Mouse (Mus musculus) heart, embryonic 13.5 days (tissue): ENCODE data around the gene Haao. TPM values are rescaled to one million over a fixed set of nuclear protein-coding genes. Genes with fewer than 3 reads are reported as not detected.
A peak's percentile ranks its signal among the peaks of the same experiment; 100 is the strongest.

Source experiments
- ATAC-seq: fragments of 200-750 bp; cut with Nextera tagmentation; 2 replicates; pipeline ENCODE4 v1.8.0; 2017; ENCODE audit warnings: moderate TSS enrichment; ENCODE audit not compliant: insufficient number of reproducible peaks, low FRiP score, low TSS enrichment; ENCODE audit errors: extremely low read depth
- H3K27ac ChIP-seq: fragments of 300-500 bp; sonication (generic); replicated peaks from 2 replicates; pipeline ENCODE4 v1.5.1; 2015; ENCODE audit warnings: moderate library complexity, mild to moderate bottlenecking, inconsistent platforms
- H3K27me3 ChIP-seq: fragments of 300-500 bp; sonication (generic); replicated peaks from 2 replicates; pipeline ENCODE4 v1.6.1; 2015; ENCODE audit warnings: mild to moderate bottlenecking, inconsistent platforms
- H3K36me3 ChIP-seq: fragments of 300-500 bp; sonication (generic); 2 replicates; pipeline ENCODE4 v1.6.1; 2015; ENCODE audit warnings: mild to moderate bottlenecking, inconsistent platforms
- H3K4me1 ChIP-seq: fragments of 300-500 bp; sonication (generic); 2 replicates; pipeline ENCODE4 v1.6.1; 2015; ENCODE audit warnings: inconsistent platforms
- H3K4me2 ChIP-seq: fragments of 300-500 bp; sonication (generic); 2 replicates; pipeline ENCODE4 v1.6.1; 2015; ENCODE audit warnings: inconsistent platforms, mild to moderate bottlenecking, moderate library complexity
- H3K4me3 ChIP-seq: fragments of 300-500 bp; sonication (generic); 2 replicates; pipeline ENCODE4 v1.5.1; 2015; ENCODE audit warnings: moderate library complexity, mild to moderate bottlenecking, inconsistent platforms
- H3K9ac ChIP-seq: fragments of 300-500 bp; sonication (generic); 2 replicates; pipeline ENCODE4 v1.6.1; 2015; ENCODE audit warnings: inconsistent platforms, mild to moderate bottlenecking, moderate library complexity
- H3K9me3 ChIP-seq: fragments of 300-500 bp; sonication (generic); 2 replicates; pipeline ENCODE4 v1.6.1; 2016; ENCODE audit warnings: inconsistent platforms
- WGBS: fragments of 180-500 bp; shearing (Covaris S2); methylation state at CpG from one replicate; pipeline ENCODE4 v1.1.7; 2015; ENCODE audit warnings: mixed read lengths; 5-methylcytosine and 5-hydroxymethylcytosine counted together
- polyA plus RNA-seq: library from polyadenylated mRNA; unstranded; fragments of >200 nt; fragmentation: Nextera tagmentation; extraction: Ambion mirVana; gene quantifications from 2 replicates; pipeline ENCODE4 v1.2.1, GENCODE M21; 2015

Haao gene
- polyA plus RNA-seq, 1 experiment from 2014 or later = 0.19 TPM

DNA sequence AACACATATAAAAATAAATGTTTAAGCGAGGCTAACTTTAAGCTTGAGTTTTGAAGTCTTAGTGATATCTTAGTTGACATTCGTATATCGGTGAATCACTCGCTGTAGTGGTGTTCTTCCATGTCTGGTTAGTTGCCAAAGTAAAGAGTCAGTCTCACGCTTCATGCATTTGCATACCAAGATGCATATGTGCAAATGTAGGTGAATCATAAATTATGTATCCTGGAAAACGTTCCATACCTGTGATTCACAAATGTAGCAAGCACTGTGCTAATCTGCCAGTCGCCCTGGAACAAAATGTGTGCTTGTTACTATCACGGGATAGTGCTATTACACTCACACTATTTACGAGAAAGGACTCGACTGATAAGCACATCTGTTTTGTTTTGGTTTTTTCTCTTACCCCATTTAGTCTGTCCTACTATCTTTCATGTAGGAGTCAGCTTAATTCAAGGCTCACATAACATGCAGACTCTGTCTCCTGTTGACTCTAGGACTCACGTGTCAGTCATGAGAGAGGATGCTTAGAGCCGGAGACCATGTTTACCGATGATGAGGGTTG, 37.3 kb upstream of the Haao start:
- no peaks in the 10 kb centered on the region for H3K36me3 ChIP-seq
- H3K4me1 ChIP-seq = peaks cover 2% of the 10 kb centered on the region
- H3K9ac ChIP-seq = no peak overlapping the region
- no peak overlapping the region for H3K4me3 ChIP-seq
- ATAC-seq = no peak
- H3K27ac ChIP-seq = no peak overlapping the region
- WGBS = 69% methylated on average over 13 of the region's 13 CpGs
- no peak overlapping the region for H3K4me2 ChIP-seq
- H3K9me3 ChIP-seq = no peaks in the 10 kb centered on the region
- H3K27me3 ChIP-seq = no peaks in the 10 kb centered on the region

DNA sequence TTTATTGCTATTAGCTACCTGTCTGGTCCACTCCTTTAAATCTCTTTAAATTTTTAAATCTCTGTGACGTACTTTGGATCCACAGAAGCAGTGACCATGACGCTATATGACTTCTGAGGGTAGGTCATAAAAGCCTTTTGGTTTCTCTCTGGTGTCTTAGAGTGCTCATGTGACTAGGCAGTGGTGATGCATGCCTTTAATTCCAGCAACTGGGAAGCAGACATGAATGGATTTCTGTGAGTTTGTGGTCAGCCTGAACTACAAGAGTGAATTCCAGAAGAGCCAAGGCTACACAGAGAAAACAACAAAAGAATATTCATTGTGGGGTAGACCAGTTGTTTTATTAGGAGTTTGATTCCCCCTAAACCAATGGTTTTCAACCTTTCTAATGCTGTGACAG, 35.0 kb upstream of the Haao start:
- Histone ChIP-seq H3K4me1 (no peaks in the 10 kb centered on the region), H3K4me3 (no peak overlapping the region), H3K9ac (no peak overlapping the region), H3K4me2 (no peak overlapping the region), H3K36me3 (no peaks in the 10 kb centered on the region), H3K9me3 (no peaks in the 10 kb centered on the region), H3K27me3 (no peaks in the 10 kb centered on the region), H3K27ac (no peak overlapping the region)
- WGBS = 82% methylated on average over 2 of the region's 2 CpGs
- ATAC-seq = no peak

DNA sequence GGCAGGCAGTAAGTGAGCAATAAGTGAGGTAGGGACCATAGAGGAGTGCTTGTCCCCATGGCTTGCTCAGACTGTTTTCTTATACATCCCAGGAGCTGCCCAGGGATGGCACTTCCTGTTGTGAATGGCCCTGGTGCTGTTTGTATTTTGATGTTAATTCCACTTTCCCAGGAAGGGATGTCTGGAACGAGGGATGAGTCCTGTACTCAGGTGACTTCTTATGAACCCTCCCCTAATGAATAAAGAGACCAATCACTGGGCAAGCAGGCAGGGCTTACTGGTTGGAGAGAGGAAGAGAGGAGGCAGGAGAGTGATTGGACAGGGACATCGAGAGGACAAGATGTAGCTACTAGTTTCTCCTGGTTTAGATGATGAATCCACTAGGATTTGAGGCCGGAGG, 33.3 kb upstream of the Haao start:
- H3K9ac ChIP-seq = no peak overlapping the region
- H3K4me3 ChIP-seq = no peak overlapping the region
- no peak for ATAC-seq
- H3K27me3 ChIP-seq = no peaks in the 10 kb centered on the region
- H3K36me3 ChIP-seq = no peaks in the 10 kb centered on the region
- H3K9me3 ChIP-seq = no peaks in the 10 kb centered on the region
- H3K27ac ChIP-seq = no peak overlapping the region
- WGBS = 72% methylated on average over 3 of the region's 3 CpGs
- H3K4me1 ChIP-seq = no peaks in the 10 kb centered on the region
- no peak overlapping the region for H3K4me2 ChIP-seq

DNA sequence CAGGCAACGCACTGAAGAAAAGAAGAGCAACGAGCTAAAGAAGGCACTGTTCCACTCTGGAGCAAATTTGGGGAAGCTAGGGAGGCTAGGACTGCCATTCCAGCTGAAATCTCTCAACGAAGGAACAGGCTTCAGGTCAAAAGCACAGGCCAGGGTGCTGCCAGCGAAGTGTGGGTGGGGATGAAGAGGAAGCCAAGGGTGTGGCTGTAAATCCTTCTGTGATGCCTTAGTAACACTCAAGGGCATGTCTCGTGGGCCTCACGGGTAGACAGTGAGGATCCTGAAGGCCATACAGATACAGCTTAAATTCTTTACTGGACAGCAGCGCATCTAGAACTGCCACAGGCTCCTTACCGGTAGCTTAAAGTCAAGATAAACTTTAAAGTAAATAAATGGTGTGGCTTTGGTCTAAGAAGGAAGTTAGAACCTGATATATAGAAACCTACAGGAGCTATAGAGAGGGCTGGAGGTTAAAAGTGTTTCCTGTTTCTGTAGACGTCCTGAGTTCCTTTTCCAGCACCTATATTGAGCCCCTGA, 32.5 kb upstream of the Haao start:
- H3K36me3 ChIP-seq = no peaks in the 10 kb centered on the region
- H3K4me2 ChIP-seq = no peak overlapping the region
- 63% methylated on average over 9 of the region's 9 CpGs for WGBS
- H3K9ac ChIP-seq = no peak overlapping the region
- H3K27me3 ChIP-seq = no peaks in the 10 kb centered on the region
- ATAC-seq = no peak
- H3K27ac ChIP-seq = no peak overlapping the region
- no peak overlapping the region for H3K4me3 ChIP-seq
- H3K4me1 ChIP-seq = no peaks in the 10 kb centered on the region
- H3K9me3 ChIP-seq = no peaks in the 10 kb centered on the region

DNA sequence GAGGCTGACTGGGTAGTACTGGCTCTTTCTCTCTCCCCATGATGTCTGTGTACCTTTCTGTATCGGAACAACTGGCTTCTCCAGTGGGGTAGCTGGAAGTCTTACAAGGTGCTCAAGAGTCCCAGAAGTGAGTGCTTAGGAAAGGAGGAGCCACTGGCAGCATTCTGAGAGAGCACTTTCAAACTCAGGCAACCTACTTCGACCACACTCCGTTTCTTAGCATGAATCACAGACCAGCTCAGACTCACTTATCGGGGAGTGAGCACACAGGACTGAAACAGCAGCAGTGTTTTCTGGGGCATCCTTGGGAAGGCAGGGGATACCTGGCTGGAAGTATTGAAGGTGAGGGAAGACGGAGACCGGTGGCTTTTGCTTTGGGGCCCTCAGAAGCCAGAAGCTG, 31.9 kb upstream of the Haao start:
- Histone ChIP-seq H3K4me2 (no peak overlapping the region), H3K36me3 (no peaks in the 10 kb centered on the region), H3K27me3 (no peaks in the 10 kb centered on the region), H3K27ac (no peak overlapping the region), H3K4me3 (no peak overlapping the region), H3K9ac (no peak overlapping the region), H3K4me1 (no peaks in the 10 kb centered on the region), H3K9me3 (no peaks in the 10 kb centered on the region)
- no peak for ATAC-seq
- 85% methylated on average over 6 of the region's 6 CpGs for WGBS

DNA sequence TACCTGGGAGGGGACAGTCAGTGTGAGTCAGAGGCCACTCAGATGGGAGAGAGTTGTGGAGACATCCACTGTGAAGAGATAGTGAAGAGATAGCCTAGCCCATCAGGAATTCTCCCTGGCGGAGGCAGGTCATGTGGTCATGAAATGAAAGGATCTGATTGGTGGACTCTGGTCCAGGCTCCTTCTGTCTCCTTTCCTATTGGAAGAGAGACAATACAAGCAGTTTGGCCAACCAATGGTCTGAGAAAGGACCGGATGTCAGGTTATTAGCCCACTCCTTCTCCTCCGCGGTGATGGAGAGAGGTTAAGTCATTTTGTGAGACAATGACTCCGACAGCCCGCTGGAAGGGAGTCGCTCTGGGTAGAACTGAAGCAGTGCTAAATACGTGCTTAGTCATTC, 26.8 kb upstream of the Haao start:
- Histone ChIP-seq H3K9me3 (no peaks in the 10 kb centered on the region), H3K4me1 (peaks cover 5% of the 10 kb centered on the region), H3K27ac (no peak overlapping the region), H3K9ac (no peak overlapping the region), H3K4me2 (no peak overlapping the region; the same call in 1 of the 2 replicates), H3K27me3 (no peaks in the 10 kb centered on the region), H3K36me3 (no peaks in the 10 kb centered on the region), H3K4me3 (no peak overlapping the region)
- 63% methylated on average over 8 of the region's 8 CpGs for WGBS
- no peak for ATAC-seq

DNA sequence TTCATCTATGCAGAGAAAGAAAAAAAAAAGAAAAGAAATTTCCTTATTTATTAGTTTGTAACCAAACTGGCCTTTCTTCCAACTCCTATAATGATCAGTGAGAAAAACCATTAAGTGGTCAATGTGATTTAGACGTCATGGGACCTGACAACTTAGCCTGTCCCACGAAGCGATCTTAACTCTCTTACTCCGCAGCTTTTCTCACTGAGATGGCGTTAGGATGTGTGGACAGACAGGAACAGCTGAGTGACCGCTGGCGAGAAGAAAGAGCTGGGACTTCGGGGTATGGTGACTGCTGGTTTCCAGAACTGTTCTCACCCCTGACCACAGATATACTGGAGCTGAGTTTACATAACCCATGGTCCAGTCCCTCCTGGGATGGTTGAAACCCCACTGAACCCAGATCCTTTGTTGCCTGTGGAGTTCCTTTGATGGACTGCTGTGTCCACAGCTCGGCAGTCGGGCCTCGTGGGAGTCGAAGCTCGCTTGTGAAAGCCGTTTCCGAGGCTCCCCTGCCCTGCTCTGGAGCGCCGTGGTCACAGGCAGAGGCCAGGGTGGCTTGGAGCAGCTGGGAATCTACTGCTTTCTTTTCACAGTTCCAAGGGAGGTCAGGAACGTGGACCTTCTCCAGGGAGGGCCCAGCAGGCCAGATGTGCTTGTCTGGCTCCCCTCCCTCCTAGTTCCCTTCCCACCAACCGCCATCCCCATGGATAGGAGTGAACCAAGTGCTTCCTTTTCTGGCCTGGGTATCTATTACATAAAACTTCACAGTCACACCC, 25.8 kb upstream of the Haao start:
- ATAC-seq = no peak
- H3K36me3 ChIP-seq = no peaks in the 10 kb centered on the region
- H3K4me1 ChIP-seq = peaks cover 5% of the 10 kb centered on the region
- H3K4me3 ChIP-seq = no peak overlapping the region
- no peak overlapping the region for H3K4me2 ChIP-seq
- H3K9me3 ChIP-seq = no peaks in the 10 kb centered on the region
- WGBS = 71% methylated on average over 19 of the region's 19 CpGs
- no peaks in the 10 kb centered on the region for H3K27me3 ChIP-seq
- no peak overlapping the region for H3K9ac ChIP-seq
- H3K27ac ChIP-seq = peak overlapping the region; percentile 36; the same call in 1 of the 2 replicates

DNA sequence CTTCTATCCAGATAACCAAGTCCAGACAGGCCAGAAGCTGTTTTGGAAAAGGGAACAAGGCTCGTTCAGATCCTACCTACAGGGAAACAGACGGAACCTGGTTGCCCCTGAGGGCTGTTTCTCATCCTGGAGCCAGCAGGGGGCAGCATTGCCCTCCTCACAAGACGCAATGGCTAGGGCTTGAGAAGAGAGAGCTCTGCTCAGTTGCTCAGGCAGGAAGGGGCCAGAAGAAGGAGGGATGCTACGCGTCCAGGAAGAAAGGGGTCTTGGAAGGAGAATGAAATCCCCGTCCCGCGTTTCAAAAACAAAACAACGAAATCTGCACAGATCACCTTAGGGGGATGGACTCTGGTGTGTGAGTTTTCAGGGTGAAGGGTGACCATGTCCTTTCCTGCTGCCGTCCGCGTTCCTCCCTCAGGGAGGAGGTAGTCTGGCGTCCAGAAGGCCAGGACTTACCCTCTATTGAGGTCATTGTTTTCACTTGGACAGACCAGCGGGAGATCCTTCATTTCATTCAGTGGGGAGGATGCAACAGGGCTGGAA, 25.1 kb upstream of the Haao start:
- Histone ChIP-seq H3K4me1 (peaks cover 5% of the 10 kb centered on the region), H3K9me3 (no peaks in the 10 kb centered on the region), H3K4me2 (peak overlapping the region; percentile 37), H3K36me3 (no peaks in the 10 kb centered on the region), H3K27ac (no peak overlapping the region), H3K9ac (0 out of 2 replicates have a peak overlapping the region, but pooled peaks have one; percentile 11), H3K4me3 (0 out of 2 replicates have a peak overlapping the region, but pooled peaks have one; percentile 13), H3K27me3 (no peaks in the 10 kb centered on the region)
- WGBS = 31% methylated on average over 14 of the region's 14 CpGs
- no peak for ATAC-seq

DNA sequence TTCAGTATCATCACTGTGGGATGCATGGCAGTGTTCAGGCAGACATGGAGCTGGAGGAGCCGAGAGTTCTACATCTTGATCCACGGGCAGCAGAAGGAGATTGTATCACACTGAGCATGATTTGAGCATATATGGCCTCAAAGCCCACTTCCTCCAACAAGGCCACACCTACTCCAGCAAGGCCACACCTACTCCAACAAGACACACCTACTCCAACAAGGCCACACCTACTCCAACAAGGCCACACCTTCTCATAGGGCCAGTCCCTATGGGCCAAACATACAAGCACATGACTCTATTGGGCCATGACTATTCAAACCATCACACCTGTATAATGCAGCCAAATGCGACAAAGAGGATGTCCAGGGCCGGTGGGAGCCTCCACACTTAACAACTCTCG, 23.6 kb upstream of the Haao start:
- no peak for ATAC-seq
- Histone ChIP-seq H3K27me3 (no peaks in the 10 kb centered on the region), H3K36me3 (no peaks in the 10 kb centered on the region), H3K9ac (no peak overlapping the region), H3K4me3 (no peak overlapping the region), H3K27ac (no peak overlapping the region), H3K4me2 (no peak overlapping the region), H3K4me1 (peaks cover 5% of the 10 kb centered on the region), H3K9me3 (no peaks in the 10 kb centered on the region)
- 85% methylated on average over 5 of the region's 5 CpGs for WGBS

DNA sequence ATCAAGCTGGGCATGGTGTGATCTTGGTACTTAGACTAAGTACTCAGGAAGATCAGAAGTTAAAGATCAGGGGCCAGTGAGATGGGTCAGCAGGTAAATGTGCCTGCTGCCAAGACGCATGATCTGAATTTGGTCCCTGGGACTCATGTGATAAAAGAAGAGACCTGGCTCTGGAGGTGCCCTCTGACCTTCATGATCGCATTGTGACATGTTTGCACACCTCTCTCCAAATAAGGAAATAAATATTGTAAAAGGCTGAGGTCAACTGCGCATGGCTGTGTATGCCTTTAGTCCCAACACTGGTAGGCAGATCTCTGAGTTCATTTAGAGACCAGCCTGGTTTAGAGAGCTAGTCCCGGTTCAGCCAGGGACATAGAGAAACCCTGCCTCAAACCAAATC, 22.6 kb upstream of the Haao start:
- peaks cover 5% of the 10 kb centered on the region for H3K4me1 ChIP-seq
- no peak overlapping the region for H3K9ac ChIP-seq
- no peak overlapping the region for H3K4me3 ChIP-seq
- H3K27me3 ChIP-seq = no peaks in the 10 kb centered on the region
- no peak for ATAC-seq
- WGBS = 83% methylated on average over 4 of the region's 4 CpGs
- no peaks in the 10 kb centered on the region for H3K9me3 ChIP-seq
- H3K4me2 ChIP-seq = no peak overlapping the region
- no peak overlapping the region for H3K27ac ChIP-seq
- no peaks in the 10 kb centered on the region for H3K36me3 ChIP-seq

DNA sequence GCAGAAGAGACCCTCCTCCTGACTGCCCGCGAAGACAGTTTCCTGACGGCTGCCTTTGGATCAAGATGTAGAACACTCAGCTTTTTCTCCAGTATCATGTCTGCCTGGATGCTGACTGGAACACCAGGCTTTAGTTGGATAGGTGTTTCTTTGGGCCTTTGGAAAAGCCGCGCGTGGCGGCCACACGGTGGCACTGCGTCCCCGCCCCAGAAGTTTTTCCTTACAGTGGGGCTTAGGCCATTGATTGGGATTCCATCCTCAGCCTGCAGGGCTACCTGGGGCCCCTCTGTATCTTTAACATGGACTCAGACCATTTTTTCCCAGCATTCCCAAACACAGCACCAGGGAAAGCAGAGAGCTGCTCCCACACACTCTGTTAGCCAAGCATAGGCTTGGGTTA, 18.8 kb upstream of the Haao start:
- H3K4me1 ChIP-seq = peaks cover 6% of the 10 kb centered on the region
- H3K4me2 ChIP-seq = no peak overlapping the region
- no peak for ATAC-seq
- no peaks in the 10 kb centered on the region for H3K9me3 ChIP-seq
- no peak overlapping the region for H3K9ac ChIP-seq
- H3K27me3 ChIP-seq = 0 out of 2 replicates have a peak, but pooled peaks cover 8% of the 10 kb centered on the region
- 13% methylated on average over 10 of the region's 10 CpGs for WGBS
- no peaks in the 10 kb centered on the region for H3K36me3 ChIP-seq
- H3K4me3 ChIP-seq = no peak overlapping the region
- H3K27ac ChIP-seq = no peak overlapping the region
